Mouse (Mus musculus): ENCODE measurements around the gene Uba7. TPM values are rescaled to one million over a fixed set of nuclear protein-coding genes. Genes with fewer than 3 reads are reported as not detected.

Uba7 gene
- polyA plus RNA-seq (2017; shearing (Covaris generic)): 150 TPM

GRCm38 (mm10) chr9:107975399-107976386 is at the start of gene Uba7:
Uba7 (plus strand) TSS chr9:107975505.

GRCm38 (mm10) chr9:107928169-107928568 is 47.1 kb upstream of the Uba7 start, which contains the start of gene Actl11:
Actl11 (plus strand) TSS chr9:107928469.

DNA sequence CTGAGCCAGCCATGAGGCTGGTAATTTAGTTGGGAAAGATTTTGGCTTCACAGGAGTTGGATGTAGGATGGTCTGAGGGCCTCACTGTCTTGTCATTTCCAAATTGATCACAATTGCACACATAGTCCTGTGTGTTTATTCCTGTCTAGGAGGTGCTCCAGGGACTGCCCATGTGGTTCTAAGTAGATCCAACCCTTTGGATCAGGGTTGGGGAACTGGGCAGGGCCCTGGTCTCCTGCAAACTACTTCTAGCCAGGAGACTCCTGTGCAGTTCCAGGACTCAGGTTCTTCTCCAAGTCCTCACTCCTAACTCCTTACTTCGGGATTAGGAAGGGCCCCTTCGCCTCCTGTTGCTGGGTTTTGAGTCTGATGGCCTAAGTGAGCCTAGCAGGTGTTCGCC is 39.9 kb upstream of the Uba7 start, which contains the start of gene Camkv:
Gene Camkv, plus strand, starts transcription at position 301 of the 400 bp plus-strand sequence.

GRCm38 (mm10) chr9:107949922-107950235 is 25.4 kb upstream of the Uba7 start, which contains the start of gene Traip:
Traip (plus strand) TSS chr9:107950136.

DNA sequence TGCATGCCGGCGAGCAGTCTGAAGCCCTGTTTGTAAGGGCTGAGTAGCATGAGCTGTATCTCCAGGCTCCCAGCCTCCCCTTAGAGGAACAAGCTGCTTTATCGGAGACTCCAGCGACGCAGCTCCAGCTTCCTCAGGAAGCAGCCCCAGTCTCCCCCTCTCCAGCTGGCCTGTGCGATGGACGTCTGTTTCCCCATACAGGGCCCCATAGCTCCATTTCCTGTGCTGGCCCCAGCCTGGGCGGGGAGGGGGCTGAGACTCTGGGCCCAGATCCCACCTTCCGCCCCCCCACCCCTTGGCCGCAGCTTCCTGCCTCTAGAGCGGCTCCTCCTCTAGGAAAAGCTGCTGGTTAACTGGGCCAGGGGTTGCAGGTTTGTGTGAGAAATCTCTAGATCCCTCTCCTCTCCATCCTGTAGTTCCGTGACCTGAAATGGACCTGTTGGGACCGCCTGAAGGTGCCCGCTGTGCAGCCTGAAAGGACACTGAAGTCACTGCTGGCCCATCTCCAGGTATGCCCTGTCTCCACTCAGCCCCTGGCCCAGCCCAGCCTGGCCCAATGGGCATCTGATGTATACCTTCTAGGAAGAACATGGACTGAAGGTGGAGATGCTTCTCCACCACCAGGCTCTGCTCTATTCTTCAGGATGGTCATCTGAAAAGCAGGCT is 7.5 kb downstream of the Uba7 start, which contains the start of gene Gm20661:
Gene Gm20661, plus strand, starts transcription at position 378 of the 666 bp plus-strand sequence.

GRCm38 (mm10) chr9:107985131-107986119 is 10.1 kb downstream of the Uba7 start, which contains the start of gene Inka1:
Inka1 (minus strand) TSS chr9:107985879.

DNA sequence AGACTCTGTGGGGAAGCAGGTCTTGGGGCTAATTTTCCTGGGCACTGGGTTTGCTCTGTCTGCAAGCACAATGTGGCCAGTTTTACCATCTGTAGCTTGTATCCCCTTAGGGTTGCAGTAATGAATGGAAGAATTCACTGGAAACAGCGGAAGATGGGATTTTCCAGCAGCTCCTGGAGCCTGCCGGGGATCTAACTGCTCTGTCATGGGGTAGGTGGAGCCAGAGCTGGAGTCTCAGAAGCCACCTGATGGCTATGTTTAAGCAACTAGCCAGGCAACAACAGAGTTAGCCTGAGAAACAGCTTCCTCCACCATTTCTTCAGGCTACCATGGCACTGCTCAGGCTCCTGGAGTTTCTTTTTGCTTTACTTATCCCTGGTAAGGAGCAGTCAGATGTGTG is 16.9 kb downstream of the Uba7 start, which contains the start of gene Cdhr4:
Gene Cdhr4, plus strand, starts transcription at position 301 of the 400 bp plus-strand sequence.

DNA sequence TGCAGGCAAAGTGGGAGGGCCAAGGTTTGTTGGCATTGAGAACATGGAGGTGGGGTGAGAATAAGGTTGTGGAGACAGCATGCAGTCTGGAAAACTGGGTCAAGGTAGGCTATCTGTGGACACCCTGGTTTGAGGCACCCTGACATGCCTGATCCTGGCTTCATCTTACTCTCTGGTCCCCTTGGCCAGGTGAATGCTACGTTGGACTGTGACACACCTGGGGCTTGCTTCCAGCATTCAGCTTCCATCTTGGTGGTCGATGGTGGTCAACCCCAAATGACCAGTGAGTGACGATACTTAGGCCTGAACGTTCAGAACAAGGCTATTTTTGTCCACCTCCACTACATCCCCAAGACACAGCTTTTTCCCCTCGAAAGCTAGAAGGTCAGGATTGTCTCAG is 20.7 kb downstream of the Uba7 start, which contains the start of gene Gm20662:
Gene Gm20662, plus strand, starts transcription at position 301 of the 400 bp plus-strand sequence.

DNA sequence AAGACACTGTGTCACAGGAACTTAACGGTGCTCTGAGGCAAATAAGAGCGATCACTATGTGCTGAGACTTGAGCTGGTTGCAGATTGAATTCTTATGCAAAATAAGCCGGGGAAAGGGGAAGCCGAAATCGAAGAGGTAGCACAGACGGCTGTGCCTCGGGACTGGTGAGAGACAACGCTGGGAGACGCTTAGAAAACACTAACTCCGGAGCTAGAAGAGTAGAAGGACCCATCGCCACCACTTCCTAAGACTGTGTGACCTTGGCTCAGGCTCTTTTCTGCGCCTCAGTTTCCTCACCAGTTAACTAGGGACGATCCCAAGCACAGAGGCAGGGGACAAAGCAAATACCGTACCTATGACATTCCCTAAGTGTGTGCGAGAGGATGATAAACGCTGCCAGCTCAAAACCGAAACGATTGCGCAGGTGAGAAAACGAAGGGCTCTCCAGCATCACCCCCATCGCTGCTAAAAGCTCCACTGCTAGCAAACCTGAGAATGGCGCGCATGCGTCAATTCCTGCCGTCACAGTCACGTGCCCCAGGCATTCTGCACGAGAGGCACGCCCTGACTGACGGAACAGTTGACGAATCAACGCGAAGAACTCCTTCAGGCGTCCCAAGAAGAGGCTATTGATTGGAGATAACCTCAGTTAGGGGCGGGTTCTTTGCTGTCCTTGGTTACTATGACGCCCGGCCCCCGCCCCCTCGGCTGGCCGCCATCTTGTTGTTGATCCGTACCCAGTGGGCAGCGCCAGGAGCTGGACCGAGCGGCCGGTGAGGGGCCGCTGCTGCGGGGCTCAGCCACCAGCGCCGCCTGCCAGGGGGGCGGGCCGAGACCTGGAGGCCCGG is 26.8 kb downstream of the Uba7 start, which contains the start of gene Ip6k1:
Gene Ip6k1, plus strand, starts transcription at position 580 of the 849 bp plus-strand sequence.

Other genes starting within 250 kb of the Uba7 start
- 229 TPM for gene Rbm5, start 204.5 kb upstream of the Uba7 start, polyA plus RNA-seq (2017; shearing (Covaris generic))
- gene Rbm6, start 102.3 kb upstream of the Uba7 start, polyA plus RNA-seq (2017; shearing (Covaris generic)): 107 TPM
- 18.4 TPM for gene Mon1a, start 87.4 kb upstream of the Uba7 start, polyA plus RNA-seq (2017; shearing (Covaris generic))
- gene Mst1r, start 68.6 kb upstream of the Uba7 start, polyA plus RNA-seq (2017; shearing (Covaris generic)): 0.16 TPM
- gene Actl11, start 47.0 kb upstream of the Uba7 start, polyA plus RNA-seq (2017; shearing (Covaris generic)): not detected
- gene Camkv, start 39.8 kb upstream of the Uba7 start, polyA plus RNA-seq (2017; shearing (Covaris generic)): 0.57 TPM
- gene Traip, start 25.4 kb upstream of the Uba7 start, polyA plus RNA-seq (2017; shearing (Covaris generic)): 2.4 TPM
- gene Gm20661, start 7.6 kb downstream of the Uba7 start, polyA plus RNA-seq (2017; shearing (Covaris generic)): not detected
- gene Inka1, start 10.4 kb downstream of the Uba7 start, polyA plus RNA-seq (2017; shearing (Covaris generic)): 0.88 TPM
- not detected for gene Cdhr4, start 17.0 kb downstream of the Uba7 start, polyA plus RNA-seq (2017; shearing (Covaris generic))
- not detected for gene Gm20662, start 20.8 kb downstream of the Uba7 start, polyA plus RNA-seq (2017; shearing (Covaris generic))
- 137 TPM for gene Ip6k1, start 27.0 kb downstream of the Uba7 start, polyA plus RNA-seq (2017; shearing (Covaris generic))
- gene Gmppb, start 73.7 kb downstream of the Uba7 start, polyA plus RNA-seq (2017; shearing (Covaris generic)): 21.4 TPM
- 1.2 TPM for gene Amigo3, start 77.7 kb downstream of the Uba7 start, polyA plus RNA-seq (2017; shearing (Covaris generic))
- 2.1 TPM for gene Mst1, start 104.9 kb downstream of the Uba7 start, polyA plus RNA-seq (2017; shearing (Covaris generic))
- 115 TPM for gene Rnf123, start 107.8 kb downstream of the Uba7 start, polyA plus RNA-seq (2017; shearing (Covaris generic))
- 79.0 TPM for gene Apeh, start 119.1 kb downstream of the Uba7 start, polyA plus RNA-seq (2017; shearing (Covaris generic))
- gene Bsn, start 214.9 kb downstream of the Uba7 start, polyA plus RNA-seq (2017; shearing (Covaris generic)): 0.28 TPM

All from effector memory CD4-positive, alpha-beta T cell, adult 7 months (primary cell).